Mouse (Mus musculus): ENCODE measurements at regions not wholly inside any gene's neighbourhood (a gene's known extent, or its start where the extent isn't known, plus 50 kb on each side); places are given as distances from the start of the nearest gene placed in this dataset.
"Not testable (repeated sequence)": the region's sequence is repeated elsewhere in the genome, so short reads cannot be mapped to it uniquely, and the experiment has no call there.

DNA sequence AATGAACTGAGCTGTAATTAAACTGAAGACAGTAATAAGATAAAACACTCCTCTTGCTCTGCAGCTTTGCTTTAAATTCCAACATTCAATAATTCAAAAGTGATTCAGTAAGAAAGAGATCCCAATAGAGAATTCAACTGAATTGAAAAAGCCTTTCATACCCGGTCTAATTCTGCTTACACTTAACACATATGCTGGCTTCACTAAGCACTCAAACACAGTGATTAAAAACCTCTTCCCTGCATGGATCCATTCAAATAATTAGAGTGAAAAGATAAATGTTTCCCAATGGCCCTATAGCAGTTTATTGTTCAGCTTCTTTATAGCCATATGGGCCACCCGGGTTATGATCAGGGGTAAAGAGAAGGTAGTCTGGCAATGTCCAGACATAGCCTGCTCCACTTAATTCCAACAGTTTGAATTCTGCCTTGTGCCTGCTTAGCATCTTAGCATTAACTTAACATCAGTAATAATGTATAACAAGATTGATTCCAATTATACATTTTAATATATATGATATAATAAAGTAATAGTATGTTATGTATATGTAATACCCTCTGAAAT lies 659.9 kb upstream of the Kcnd2 start:
- DNase-seq (ENCODE audit: low spot score in 2 of 2) = no peak

DNA sequence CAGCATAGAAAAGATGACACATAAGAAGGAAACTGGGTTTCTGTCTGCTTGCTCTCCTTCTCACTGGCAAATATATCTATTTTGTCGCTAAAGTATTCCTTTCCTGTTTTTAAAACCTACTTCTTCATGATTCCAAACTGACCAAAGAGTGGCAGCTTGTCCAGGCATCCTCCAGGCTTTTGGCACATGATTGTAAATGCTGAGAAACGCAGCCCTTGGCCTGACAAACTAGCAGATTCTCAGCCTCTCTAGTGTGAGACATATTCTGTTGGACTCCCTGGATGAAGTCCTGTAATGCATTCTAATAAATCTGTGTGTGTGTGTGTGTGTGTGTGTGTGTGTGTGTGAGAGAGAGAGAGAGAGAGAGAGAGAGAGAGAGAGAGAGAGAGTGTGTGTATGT lies 642.7 kb upstream of the Kcnd2 start:
- DNase-seq (ENCODE audit: low spot score in 2 of 2) = no peak

DNA sequence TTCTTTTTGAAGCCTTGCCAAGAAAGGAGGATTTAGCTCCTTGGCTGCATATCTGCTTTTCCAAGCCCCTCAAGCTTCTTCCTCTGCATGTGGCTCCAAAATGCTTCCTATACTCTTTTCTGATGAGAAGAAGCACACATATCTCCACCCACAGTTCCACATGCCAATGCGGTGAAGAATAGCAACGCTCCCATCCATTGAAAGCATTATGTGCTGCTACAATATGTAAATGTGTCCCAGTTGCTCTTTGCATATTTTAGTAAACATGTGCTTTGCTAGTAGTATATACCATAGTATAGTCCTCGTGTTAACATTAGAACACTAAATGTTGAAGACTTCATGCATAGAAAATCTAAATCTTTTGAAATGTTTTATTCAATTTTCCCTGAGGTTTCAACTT lies 640.6 kb upstream of the Kcnd2 start:
- DNase-seq (ENCODE audit: low spot score in 2 of 2) = no peak

DNA sequence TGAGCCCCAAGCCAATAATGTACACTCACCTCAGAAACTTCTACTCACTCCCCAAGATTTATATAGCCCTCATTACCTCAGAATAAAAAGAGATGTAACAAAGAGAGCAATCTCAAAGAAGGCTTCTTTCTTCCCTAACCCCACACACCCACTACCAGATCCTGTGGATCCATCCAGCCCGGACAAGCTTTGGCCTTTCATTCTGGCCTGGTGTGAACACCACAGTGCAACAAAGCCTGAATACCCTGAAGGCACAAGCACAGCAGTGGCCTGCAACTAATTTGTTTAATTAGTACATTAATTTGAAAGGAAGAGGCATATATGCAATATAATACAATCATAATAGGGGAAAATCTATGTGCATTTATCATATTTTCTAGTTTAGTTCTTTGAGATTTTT lies 616.5 kb upstream of the Kcnd2 start:
- no peak for DNase-seq (ENCODE audit: low spot score in 2 of 2)

- DNase-seq (ENCODE audit: low spot score in 2 of 2) = peak in 1 of 2 experiments; percentile 52
These were observed 611.1 kb upstream of the Kcnd2 start for GRCm38 (mm10) chr6:20604170-20604569.

GRCm38 (mm10) chr6:20620476-20620875 lies 594.8 kb upstream of the Kcnd2 start:
- DNase-seq (ENCODE audit: low spot score in 2 of 2) = no peak

DNA sequence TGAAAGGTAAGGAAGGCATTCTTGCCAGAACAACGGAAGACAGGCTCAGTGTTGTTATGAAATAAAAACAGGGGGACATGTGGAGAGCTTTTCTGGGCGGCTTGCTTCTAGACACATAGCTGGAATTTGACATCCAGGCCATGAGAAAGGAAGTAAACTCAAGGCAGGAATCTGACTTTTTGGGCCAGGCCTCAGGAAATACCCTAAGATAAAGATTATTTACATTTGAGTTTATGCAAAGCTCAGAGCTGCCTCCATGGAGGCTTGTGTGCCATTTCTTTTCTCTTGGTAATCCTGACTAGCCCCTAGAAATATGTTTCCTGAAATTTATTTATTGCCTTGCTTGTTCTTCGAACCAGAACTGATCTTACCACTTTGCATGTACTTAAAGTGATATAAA lies 588.9 kb upstream of the Kcnd2 start:
- no peak for DNase-seq (ENCODE audit: low spot score in 2 of 2)

GRCm38 (mm10) chr6:20627071-20627470 lies 588.2 kb upstream of the Kcnd2 start:
- no peak for DNase-seq (ENCODE audit: low spot score in 2 of 2)

DNA sequence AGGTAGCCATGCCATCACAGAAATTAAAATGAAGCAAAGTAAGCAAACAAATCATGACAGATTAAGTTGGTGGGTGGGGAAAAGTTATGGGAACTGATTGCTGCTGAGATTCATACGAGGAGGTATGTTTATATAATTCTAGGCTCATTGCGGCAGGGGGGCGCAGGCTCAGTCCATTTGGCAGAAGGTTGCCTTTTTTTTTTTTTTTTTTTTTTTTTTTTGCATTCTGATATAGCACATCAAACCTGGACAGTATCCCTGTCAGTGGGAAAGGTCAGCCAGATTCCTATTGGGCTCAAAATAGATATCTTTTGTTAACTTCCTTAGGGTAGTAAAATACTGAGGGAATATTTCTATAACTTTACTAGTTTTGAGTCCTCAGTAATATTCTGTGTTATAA lies 575.0 kb upstream of the Kcnd2 start:
- DNase-seq (ENCODE audit: low spot score in 2 of 2) = peak in 1 of 2 experiments; percentile 8

- peak in 1 of 2 experiments; percentile 53 for DNase-seq (ENCODE audit: low spot score in 2 of 2)
These were observed 573.9 kb upstream of the Kcnd2 start for GRCm38 (mm10) chr6:20641375-20641774.

- DNase-seq (ENCODE audit: low spot score in 2 of 2) = peak in 1 of 2 experiments; percentile 7
These were observed 573.5 kb upstream of the Kcnd2 start for GRCm38 (mm10) chr6:20641851-20642250.

DNA sequence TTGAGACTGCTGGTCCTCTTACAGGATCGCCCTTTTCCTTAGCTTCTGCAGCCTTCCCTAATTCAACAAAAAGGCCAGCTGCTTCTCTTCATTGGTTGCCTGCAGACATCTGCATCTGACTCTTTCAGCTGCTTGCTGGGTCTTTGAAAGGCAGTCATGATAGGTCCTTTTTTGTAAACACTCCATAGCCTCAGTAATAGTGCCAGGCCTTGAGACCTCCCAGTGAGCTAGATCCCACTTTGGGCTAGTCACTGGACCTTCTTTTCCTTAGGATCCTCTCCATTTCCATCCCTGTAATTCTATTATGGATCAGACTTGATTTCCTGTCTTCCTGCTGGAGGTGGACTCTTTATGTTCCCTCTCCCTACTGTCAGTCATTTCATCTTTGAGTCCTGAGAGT lies 558.3 kb upstream of the Kcnd2 start:
- no peak for DNase-seq (ENCODE audit: low spot score in 2 of 2)

GRCm38 (mm10) chr6:20673219-20673618 lies 542.1 kb upstream of the Kcnd2 start:
- DNase-seq (ENCODE audit: low spot score in 2 of 2) = no peak

- DNase-seq (ENCODE audit: low spot score in 2 of 2) = not testable (repeated sequence)
These were observed 528.7 kb upstream of the Kcnd2 start for GRCm38 (mm10) chr6:20686447-20687238.

DNA sequence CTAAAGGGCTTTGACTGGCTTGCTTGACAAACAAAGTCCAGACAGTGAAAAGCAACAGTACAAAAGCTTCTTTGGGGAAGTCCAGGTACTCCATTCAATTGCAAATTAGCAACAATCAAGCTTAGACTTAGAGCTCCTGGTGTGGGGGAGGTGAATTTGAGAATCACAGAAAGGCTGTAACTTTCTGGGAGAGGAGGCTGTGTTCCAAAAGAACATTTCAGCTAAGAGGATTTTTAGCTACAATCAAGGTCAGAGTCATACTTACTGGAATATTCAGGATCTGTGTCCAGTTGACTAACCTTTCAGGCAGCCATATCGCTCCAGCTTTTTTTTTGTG lies 528.1 kb upstream of the Kcnd2 start:
- DNase-seq (ENCODE audit: low spot score in 2 of 2) = not testable (repeated sequence)

GRCm38 (mm10) chr6:20725948-20726347 lies 489.4 kb upstream of the Kcnd2 start:
- DNase-seq (ENCODE audit: low spot score in 2 of 2) = no peak

DNA sequence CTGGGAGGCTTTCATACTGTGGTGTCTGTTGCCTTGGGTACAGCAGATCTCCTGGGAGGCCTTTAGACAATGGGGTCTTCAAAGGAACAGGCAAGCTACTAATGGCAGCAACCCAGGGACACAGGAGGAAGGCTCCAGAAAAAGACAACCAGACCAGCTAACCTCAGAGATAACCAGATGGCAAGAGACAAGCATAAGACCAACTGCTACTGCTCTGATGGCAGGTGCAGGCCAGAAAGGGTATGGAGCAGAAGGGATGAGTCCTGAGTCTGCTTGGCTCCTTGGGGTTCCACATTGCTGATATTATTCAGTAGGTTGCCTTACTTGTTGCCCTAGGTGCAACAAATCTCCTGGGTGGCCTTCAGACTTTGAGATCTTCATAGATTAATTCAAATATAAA lies 476.2 kb upstream of the Kcnd2 start:
- no peak for DNase-seq (ENCODE audit: low spot score in 2 of 2)

DNA sequence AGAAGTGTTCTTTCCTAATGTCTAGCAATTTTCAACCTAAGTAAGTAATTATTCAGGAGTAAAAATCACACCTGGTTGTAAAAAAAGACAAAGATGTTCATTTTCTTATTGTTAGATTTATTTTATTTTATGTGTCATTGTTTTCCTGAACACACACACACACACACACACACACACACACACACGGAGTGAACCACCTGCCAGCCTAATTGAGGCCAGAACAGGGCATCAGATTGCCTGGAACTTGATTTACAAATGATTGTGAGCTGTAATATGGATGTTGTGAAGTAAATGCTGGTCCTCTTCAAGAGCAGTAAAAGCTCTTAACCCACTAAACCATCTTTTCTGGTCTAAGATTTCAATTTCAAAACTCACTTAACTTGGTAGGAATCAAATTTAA lies 474.9 kb upstream of the Kcnd2 start:
- no peak for DNase-seq (ENCODE audit: low spot score in 2 of 2)

DNA sequence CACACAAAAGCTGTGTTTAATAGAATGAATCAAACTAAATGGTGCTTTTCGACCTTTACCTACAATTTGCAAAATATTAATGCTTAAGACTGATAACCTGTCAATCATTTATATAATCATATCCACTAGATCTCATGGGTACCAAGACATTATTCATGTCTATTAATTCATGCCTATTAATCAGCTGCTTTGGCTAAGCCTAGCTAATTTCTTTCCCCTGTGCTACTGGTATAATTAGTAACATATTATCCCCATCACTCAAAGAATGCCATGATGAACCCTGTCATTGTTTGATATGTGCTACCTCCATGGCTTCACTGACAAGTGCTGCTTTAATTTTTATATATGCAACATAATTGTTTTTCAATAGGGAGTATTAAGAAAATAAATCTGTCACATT lies 474.1 kb upstream of the Kcnd2 start:
- DNase-seq (ENCODE audit: low spot score in 2 of 2) = no peak

GRCm38 (mm10) chr6:20757240-20757639 lies 458.1 kb upstream of the Kcnd2 start:
- DNase-seq (ENCODE audit: low spot score in 2 of 2) = no peak

GRCm38 (mm10) chr6:20761300-20761699 lies 454.0 kb upstream of the Kcnd2 start:
- DNase-seq (ENCODE audit: low spot score in 2 of 2) = no peak

GRCm38 (mm10) chr6:20775872-20776271 lies 439.4 kb upstream of the Kcnd2 start:
- DNase-seq (ENCODE audit: low spot score in 2 of 2) = no peak

Data from cerebellum, postnatal 4 days (tissue).